Mouse (Mus musculus): ENCODE data around the gene Adamts5. TPM values are rescaled to one million over a fixed set of nuclear protein-coding genes. Genes with fewer than 3 reads are reported as not detected.

Gene Adamts5
- 10 to 100 TPM in 1 of 2 experiments, 1 to 10 TPM in 1; 9.3 to 11.4 TPM for total RNA-seq (2021)

GRCm38 (mm10) chr16:85901581-85901910 is at the start of gene Adamts5:
Adamts5 (minus strand) TSS chr16:85901828.
- intact Hi-C loops (cut with DNase I) = loop anchor here (5.0 kb wide), 2 partner anchors 66 to 351 kb away; no protein-coding TSS in a partner anchor
- peak; percentile 32 to 52 for DNase-seq

GRCm38 (mm10) chr16:85950356-85950755 is 48.7 kb upstream of the Adamts5 start:
- intact Hi-C loops (cut with DNase I) = no loop called here
- DNase-seq = no peak

- no peak for DNase-seq
- intact Hi-C loops (cut with DNase I) = no loop called here
Observed at GRCm38 (mm10) chr16:85926004-85926403, 24.4 kb upstream of the Adamts5 start.

- intact Hi-C loops (cut with DNase I) = no loop called here
- no peak for DNase-seq
Observed at GRCm38 (mm10) chr16:85922454-85922853, 20.8 kb upstream of the Adamts5 start.

GRCm38 (mm10) chr16:85920122-85920521 is 18.5 kb upstream of the Adamts5 start:
- no peak for DNase-seq

GRCm38 (mm10) chr16:85900702-85901580 is 687 bp downstream of the Adamts5 start:
- peak; percentile 67 to 77 for DNase-seq
- intact Hi-C loops (cut with DNase I) = loop anchor here (5.0 kb wide), 2 partner anchors 66 to 351 kb away; no protein-coding TSS in a partner anchor

More at GRCm38 (mm10) chr16:85920122-85920521, 18.5 kb upstream of the Adamts5 start:
- intact Hi-C loops (cut with DNase I) = no loop called here

- peak; percentile 45 to 46 for DNase-seq
Observed at GRCm38 (mm10) chr16:85899790-85900587, 1.6 kb downstream of the Adamts5 start.

GRCm38 (mm10) chr16:85899301-85899721 is 2.3 kb downstream of the Adamts5 start:
- intact Hi-C loops (cut with DNase I) = loop anchor here (5.0 kb wide), 1 partner anchor 403 kb away; no protein-coding TSS in a partner anchor

More at GRCm38 (mm10) chr16:85899790-85900587, 1.6 kb downstream of the Adamts5 start:
- intact Hi-C loops (cut with DNase I) = loop anchor here (5.0 kb wide), 3 partner anchors 67 to 402 kb away; no protein-coding TSS in a partner anchor

GRCm38 (mm10) chr16:85898816-85899215 is 2.8 kb downstream of the Adamts5 start:
- intact Hi-C loops (cut with DNase I) = loop anchor here (5.0 kb wide), 1 partner anchor 403 kb away; no protein-coding TSS in a partner anchor
- DNase-seq = peak in 1 of 2 experiments; percentile 3

More at GRCm38 (mm10) chr16:85899301-85899721, 2.3 kb downstream of the Adamts5 start:
- DNase-seq = peak; percentile 43 to 50

- DNase-seq = peak; percentile 36 to 40
- intact Hi-C loops (cut with DNase I) = loop anchor here (5.0 kb wide), 1 partner anchor 404 kb away; no protein-coding TSS in a partner anchor
Observed at GRCm38 (mm10) chr16:85898391-85898790, 3.2 kb downstream of the Adamts5 start.

GRCm38 (mm10) chr16:85897854-85898253 is 3.8 kb downstream of the Adamts5 start:
- DNase-seq = no peak
- intact Hi-C loops (cut with DNase I) = loop anchor here (5.0 kb wide), 1 partner anchor 404 kb away; no protein-coding TSS in a partner anchor

- intact Hi-C loops (cut with DNase I) = loop anchor here (5.0 kb wide), 1 partner anchor 406 kb away; no protein-coding TSS in a partner anchor
Observed at GRCm38 (mm10) chr16:85895948-85896347, 5.7 kb downstream of the Adamts5 start.

GRCm38 (mm10) chr16:85889778-85890177 is 11.8 kb downstream of the Adamts5 start:
- intact Hi-C loops (cut with DNase I) = no loop called here
- DNase-seq = no peak

More at GRCm38 (mm10) chr16:85895948-85896347, 5.7 kb downstream of the Adamts5 start:
- DNase-seq = no peak

GRCm38 (mm10) chr16:85887289-85888051 is 14.2 kb downstream of the Adamts5 start:
- intact Hi-C loops (cut with DNase I) = no loop called here
- DNase-seq = peak in 1 of 2 experiments; percentile 8

- intact Hi-C loops (cut with DNase I) = no loop called here
- no peak for DNase-seq
Observed at GRCm38 (mm10) chr16:85879075-85879474, 22.6 kb downstream of the Adamts5 start.

- DNase-seq = peak; percentile 10 to 28
- intact Hi-C loops (cut with DNase I) = no loop called here
Observed at GRCm38 (mm10) chr16:85874141-85874540, 27.5 kb downstream of the Adamts5 start.

- intact Hi-C loops (cut with DNase I) = no loop called here
- DNase-seq = no peak
Observed at GRCm38 (mm10) chr16:85871971-85872370, 29.7 kb downstream of the Adamts5 start.

- no peak for DNase-seq
- intact Hi-C loops (cut with DNase I) = no loop called here
Observed at GRCm38 (mm10) chr16:85871248-85871647, 30.4 kb downstream of the Adamts5 start.

- no peak for DNase-seq
- intact Hi-C loops (cut with DNase I) = no loop called here
Observed at GRCm38 (mm10) chr16:85864691-85865389, 36.8 kb downstream of the Adamts5 start.

All from heart, postnatal 36 days (tissue).